Mouse (Mus musculus): ENCODE data around the gene Opn1mw. TPM values are rescaled to one million over a fixed set of nuclear protein-coding genes. Genes with fewer than 3 reads are reported as not detected.
"Not testable (repeated sequence)": the region's sequence is repeated elsewhere in the genome, so short reads cannot be mapped to it uniquely, and the experiment has no call there.

The Opn1mw gene
- not detected in 2 replicates for polyA plus RNA-seq (2012; rRNA removed)

DNA sequence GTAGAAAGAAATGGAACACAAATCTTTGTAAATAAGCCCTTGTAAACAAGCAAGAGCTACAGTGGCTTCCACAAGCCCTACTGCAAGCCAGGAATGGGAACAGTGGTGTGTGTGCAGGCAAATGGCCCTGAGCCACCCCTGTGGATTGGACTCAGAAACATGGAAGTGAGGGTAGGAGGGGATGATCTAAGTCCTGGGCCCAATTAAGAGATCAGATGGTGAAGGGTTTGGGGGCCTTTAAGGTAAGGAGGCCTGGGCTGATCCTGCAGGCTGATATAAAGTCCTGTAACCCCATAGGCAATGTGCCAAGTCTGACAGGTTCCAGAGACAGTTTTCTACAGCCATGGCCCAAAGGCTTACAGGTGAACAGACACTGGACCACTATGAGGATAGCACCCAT, at the start of gene Opn1mw:
Gene Opn1mw (plus strand): TSS at position 301 of the 400 bp plus-strand sequence.
- DNase-seq (ENCODE audit: low read depth, low spot score), result no peak

GRCm38 (mm10) chrX:74084276-74084837, 42.9 kb upstream of the Opn1mw start:
- no peak for DNase-seq (ENCODE audit: low read depth, low spot score)
- 22% methylated on average over 17 of the region's 17 CpGs for WGBS

- DNase-seq (ENCODE audit: low read depth, low spot score), result no peak
- 25% methylated on average over 52 of the region's 56 CpGs for WGBS
Measured at GRCm38 (mm10) chrX:74084946-74085498, 42.2 kb upstream of the Opn1mw start.

GRCm38 (mm10) chrX:74085601-74086038, 41.6 kb upstream of the Opn1mw start:
- peak; percentile 76 for DNase-seq (ENCODE audit: low read depth, low spot score)
- 20% methylated on average over 26 of the region's 27 CpGs for WGBS

- no peak for DNase-seq (ENCODE audit: low read depth, low spot score)
- 52% methylated on average over 1 of the region's 1 CpGs for WGBS
Measured at GRCm38 (mm10) chrX:74095130-74095529, 32.1 kb upstream of the Opn1mw start.

DNA sequence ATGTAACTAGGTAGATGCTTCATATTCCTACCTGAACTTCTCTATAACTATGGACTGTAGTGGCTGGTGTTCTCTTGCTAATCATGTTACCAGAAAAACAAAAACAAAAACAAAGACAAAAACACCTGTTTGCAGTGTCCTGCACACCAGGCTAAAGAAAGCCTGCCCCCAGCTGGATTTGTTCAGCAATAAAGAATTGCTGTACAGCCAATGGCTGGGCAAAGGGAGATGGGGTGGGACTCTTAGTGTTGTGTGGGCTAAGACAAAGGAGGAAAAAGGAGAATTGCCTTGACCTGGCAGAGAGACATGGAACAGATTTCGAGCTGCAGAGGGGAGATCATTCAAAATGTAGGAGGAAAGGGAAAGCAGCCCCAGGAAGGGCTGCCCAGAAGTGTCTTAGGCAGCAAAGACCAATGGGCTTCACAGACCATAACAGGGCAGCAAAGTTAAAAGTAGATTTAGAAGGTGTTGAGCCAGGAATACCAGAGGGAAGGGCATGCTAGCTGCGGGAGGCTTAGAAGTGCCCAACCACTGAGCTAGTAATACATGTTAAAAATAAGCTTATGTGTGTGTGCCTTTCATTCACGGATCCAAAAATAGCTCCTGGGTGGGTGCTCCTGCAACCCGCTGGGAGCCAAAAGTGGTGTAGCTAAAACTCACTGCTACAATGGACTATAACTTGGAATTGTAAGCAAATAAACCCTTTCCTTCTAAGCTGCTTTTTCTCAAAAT, 23.6 kb upstream of the Opn1mw start:
- DNase-seq (ENCODE audit: low read depth, low spot score), result no peak

DNA sequence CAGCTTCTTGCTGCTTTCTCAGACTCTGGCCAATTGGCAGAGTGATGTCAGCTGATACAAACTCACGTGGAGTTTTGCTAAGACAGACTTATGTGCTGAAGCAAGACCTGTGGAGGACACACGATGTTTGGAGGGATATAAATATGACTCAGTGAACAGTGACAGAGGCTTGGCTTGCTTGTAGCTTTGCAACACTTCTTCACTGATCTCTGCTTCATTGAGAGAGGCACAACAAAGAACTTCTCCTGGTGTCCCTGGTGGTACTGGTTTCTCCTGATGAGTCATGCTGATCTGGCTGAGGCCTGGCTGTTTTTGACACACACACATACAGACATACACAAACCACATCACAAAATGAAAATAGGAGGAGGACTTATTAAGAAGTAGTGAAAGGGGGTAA, 21.3 kb upstream of the Opn1mw start:
- WGBS, result 56% methylated on average over 2 of the region's 2 CpGs

More for the DNA sequence above, 23.6 kb upstream of the Opn1mw start:
- 54% methylated on average over 4 of the region's 4 CpGs for WGBS

GRCm38 (mm10) chrX:74108747-74109146, 18.5 kb upstream of the Opn1mw start:
- WGBS, result 31% methylated on average over 3 of the region's 3 CpGs
- DNase-seq (ENCODE audit: low read depth, low spot score), result no peak

More for the DNA sequence above, 21.3 kb upstream of the Opn1mw start:
- no peak for DNase-seq (ENCODE audit: low read depth, low spot score)

DNA sequence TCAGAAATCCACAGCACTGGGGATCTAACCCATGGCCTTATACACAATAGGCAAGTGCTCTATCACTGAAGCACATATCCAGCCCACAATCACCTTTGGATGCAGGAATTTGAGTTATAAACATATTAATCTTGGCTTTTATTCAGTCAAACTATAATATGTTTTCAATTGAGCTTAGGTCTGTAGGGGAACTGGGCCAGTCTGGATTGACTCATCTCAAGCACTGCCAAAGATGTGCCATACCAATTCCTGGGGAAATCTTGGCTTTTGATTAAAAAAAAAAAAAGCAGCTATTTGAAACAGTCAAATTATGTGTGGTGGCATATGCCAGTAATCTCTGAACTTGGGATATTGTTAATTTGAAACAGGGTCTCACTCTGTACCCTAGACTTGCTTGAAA, 13.2 kb upstream of the Opn1mw start:
- DNase-seq (ENCODE audit: low read depth, low spot score), result no peak

DNA sequence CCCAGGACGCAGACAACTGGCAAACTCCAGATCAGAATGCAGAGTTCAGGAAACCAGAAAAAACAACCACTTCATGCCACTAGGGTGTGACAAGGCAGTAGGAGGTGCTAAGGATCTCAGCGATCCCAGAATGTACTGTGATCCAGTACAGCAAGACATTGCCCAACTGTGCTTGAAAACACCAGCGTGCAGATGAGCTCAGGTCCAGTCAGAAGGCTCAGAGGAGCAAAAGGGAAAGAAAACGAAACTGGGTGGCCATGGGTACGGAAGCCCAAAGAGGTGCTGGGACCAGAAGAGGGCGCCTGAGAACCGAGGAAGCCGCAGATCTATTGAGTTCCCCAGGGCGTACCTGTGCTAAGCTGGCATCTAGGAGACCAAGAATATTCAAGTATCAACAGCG, 11.8 kb upstream of the Opn1mw start:
- peak; percentile 38 for DNase-seq (ENCODE audit: low read depth, low spot score)
- 16% methylated on average over 10 of the region's 10 CpGs for WGBS

DNA sequence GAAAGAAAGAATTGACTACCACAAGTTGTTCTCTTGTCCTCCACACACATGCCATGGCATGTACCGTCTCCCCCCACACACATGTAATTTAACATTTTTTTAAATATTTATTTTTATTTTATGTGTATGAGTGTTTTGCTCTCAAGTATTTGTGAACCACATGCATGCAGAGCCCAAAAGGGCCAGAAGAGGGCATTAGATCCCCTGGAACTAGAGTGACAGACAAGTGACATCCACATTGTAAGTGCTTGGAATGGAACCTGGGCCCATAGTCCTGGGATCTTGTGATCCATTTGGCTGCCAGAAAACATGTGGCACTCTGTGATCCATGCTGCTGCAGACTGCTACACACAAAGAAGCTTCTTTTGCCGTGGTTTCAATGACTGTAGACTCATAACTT, 2.3 kb upstream of the Opn1mw start:
- WGBS, result 58% methylated on average over 2 of the region's 2 CpGs
- no peak for DNase-seq (ENCODE audit: low read depth, low spot score)

DNA sequence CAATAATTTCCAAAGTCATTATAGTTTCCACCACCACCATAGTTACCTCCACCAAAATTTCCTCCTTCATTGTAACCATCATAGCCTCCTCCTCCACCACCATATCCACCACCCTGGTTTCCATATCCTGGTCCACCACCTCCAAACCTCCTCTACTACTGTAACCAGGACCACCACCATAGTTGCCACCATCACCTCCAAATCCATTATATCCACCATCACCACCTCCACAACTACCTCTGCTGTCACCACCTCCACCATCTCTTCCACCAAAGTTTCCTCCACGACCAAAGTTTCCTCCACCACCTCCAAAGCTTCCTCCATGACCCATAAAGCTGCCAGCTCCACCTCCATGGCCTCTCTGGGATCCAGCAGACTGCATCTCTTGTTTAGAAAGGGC, 8.0 kb downstream of the Opn1mw start, which contains the start of gene Mecp2:
Gene Mecp2 (minus strand): TSS at position 101 of the 400 bp plus-strand sequence.
- not testable (repeated sequence) for DNase-seq (ENCODE audit: low read depth, low spot score)
- WGBS, result 18% methylated on average over 1 of the region's 1 CpGs

GRCm38 (mm10) chrX:74167738-74168137, 40.5 kb downstream of the Opn1mw start, which contains the start of gene Tex28:
Gene Tex28 (minus strand): TSS chrX:74167838.
- WGBS, result 88% methylated on average over 1 of the region's 1 CpGs
- no peak for DNase-seq (ENCODE audit: low read depth, low spot score)

DNA sequence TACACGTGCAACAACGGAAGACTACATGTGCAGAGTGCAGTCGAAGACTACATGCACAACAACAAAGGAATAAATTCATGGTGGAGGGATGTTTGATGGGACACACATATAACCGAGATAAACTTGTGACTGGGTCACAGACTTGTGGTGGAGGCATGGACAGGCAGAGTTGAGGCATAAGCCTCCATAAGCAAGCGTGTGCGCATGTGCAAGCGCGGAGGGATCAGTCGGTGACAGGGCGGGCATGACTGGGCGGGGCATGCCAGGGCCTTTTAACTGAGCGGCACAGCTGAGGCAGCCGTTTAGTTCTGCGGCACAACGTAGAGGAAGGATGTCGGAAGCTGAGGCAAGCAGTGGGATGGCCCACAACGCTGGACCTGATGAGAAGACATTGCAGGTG, 49.7 kb downstream of the Opn1mw start, which contains the start of gene Tktl1:
Gene Tktl1 (plus strand): TSS at position 301 of the 400 bp plus-strand sequence.
- WGBS, result 91% methylated on average over 17 of the region's 17 CpGs
- no peak for DNase-seq (ENCODE audit: low read depth, low spot score)

Other genes with a start within 250 kb of the Opn1mw start
- gene Avpr2, start 235.4 kb upstream of the Opn1mw start, polyA plus RNA-seq (2012; rRNA removed), result 0.12 and 0.30 TPM in 2 replicates
- gene L1cam, start 231.4 kb upstream of the Opn1mw start, polyA plus RNA-seq (2012; rRNA removed), result 22.3 and 41.7 TPM in 2 replicates
- gene Arhgap4, start 205.6 kb upstream of the Opn1mw start, polyA plus RNA-seq (2012; rRNA removed), result 23.9 and 25.9 TPM in 2 replicates
- gene Naa10, start 205.5 kb upstream of the Opn1mw start, polyA plus RNA-seq (2012; rRNA removed), result 95.2 and 104 TPM in 2 replicates
- 5.6 and 7.3 TPM in 2 replicates for gene Renbp, start 196.6 kb upstream of the Opn1mw start, polyA plus RNA-seq (2012; rRNA removed)
- gene Hcfc1, start 161.1 kb upstream of the Opn1mw start, polyA plus RNA-seq (2012; rRNA removed), result 38.2 and 50.9 TPM in 2 replicates
- gene Irak1, start 103.5 kb upstream of the Opn1mw start, polyA plus RNA-seq (2012; rRNA removed), result 56.3 and 90.4 TPM in 2 replicates
- gene Mecp2, start 7.9 kb downstream of the Opn1mw start, polyA plus RNA-seq (2012; rRNA removed), result 3.1 and 3.3 TPM in 2 replicates
- gene Tex28, start 40.4 kb downstream of the Opn1mw start, polyA plus RNA-seq (2012; rRNA removed), result not detected in 2 replicates
- 0.04 TPM in 1 of 2 replicates, not detected in the other for gene Tktl1, start 49.8 kb downstream of the Opn1mw start, polyA plus RNA-seq (2012; rRNA removed)
- 553 and 589 TPM in 2 replicates for gene Flna, start 122.4 kb downstream of the Opn1mw start, polyA plus RNA-seq (2012; rRNA removed)
- gene Emd, start 127.2 kb downstream of the Opn1mw start, polyA plus RNA-seq (2012; rRNA removed), result 44.3 and 48.8 TPM in 2 replicates
- 1,702 and 1,771 TPM in 2 replicates for gene Rpl10, start 143.3 kb downstream of the Opn1mw start, polyA plus RNA-seq (2012; rRNA removed)
- 63.1 and 89.6 TPM in 2 replicates for gene Taz, start 154.4 kb downstream of the Opn1mw start, polyA plus RNA-seq (2012; rRNA removed)
- gene Dnase1l1, start 154.9 kb downstream of the Opn1mw start, polyA plus RNA-seq (2012; rRNA removed), result 20.5 and 25.7 TPM in 2 replicates
- gene Atp6ap1, start 169.6 kb downstream of the Opn1mw start, polyA plus RNA-seq (2012; rRNA removed), result 141 and 214 TPM in 2 replicates
- gene Gdi1, start 177.5 kb downstream of the Opn1mw start, polyA plus RNA-seq (2012; rRNA removed), result 138 and 150 TPM in 2 replicates
- 7.1 and 8.9 TPM in 2 replicates for gene Fam50a, start 185.6 kb downstream of the Opn1mw start, polyA plus RNA-seq (2012; rRNA removed)
- gene Plxna3, start 201.6 kb downstream of the Opn1mw start, polyA plus RNA-seq (2012; rRNA removed), result 3.0 and 5.0 TPM in 2 replicates
- gene Lage3, start 226.2 kb downstream of the Opn1mw start, polyA plus RNA-seq (2012; rRNA removed), result 45.0 and 58.7 TPM in 2 replicates
- 45.9 and 52.2 TPM in 2 replicates for gene Ubl4a, start 245.8 kb downstream of the Opn1mw start, polyA plus RNA-seq (2012; rRNA removed)
- 13.6 and 15.2 TPM in 2 replicates for gene Slc10a3, start 245.9 kb downstream of the Opn1mw start, polyA plus RNA-seq (2012; rRNA removed)